Mouse (Mus musculus) lung, postnatal 0 days (tissue): Measurements from ENCODE around the gene Rgs6.

Experiments
- CTCF ChIP-seq: IDR thresholded peaks from 2 replicates; pipeline ENCODE4 v1.5.1; 2016; ENCODE audit warnings: antibody characterized with exemption, mild to moderate bottlenecking
- EP300 ChIP-seq: IDR thresholded peaks from 2 replicates; pipeline ENCODE4 v1.6.1; 2016; ENCODE audit warnings: antibody characterized with exemption, mild to moderate bottlenecking, control low read depth

- no peak for TF ChIP-seq CTCF
- TF ChIP-seq EP300 = no peak
Measured at GRCm38 (mm10) chr12:82699528-82699905, 111.4 kb downstream of the Rgs6 start.
